Mouse (Mus musculus) MEL (cell line): ENCODE measurements around the gene Cluh. TPM values are rescaled to one million over a fixed set of nuclear protein-coding genes. Genes with fewer than 3 reads are reported as not detected.
A peak's percentile ranks its signal among the peaks of the same experiment; 100 is the strongest.

ENCODE experiments used
- DNase-seq: peaks from one replicate; pipeline ENCODE4 v3.0.0; 2011; ENCODE audit warnings: low read depth, low spot score
- H3K27ac ChIP-seq: 2 replicates; pipeline ENCODE4 v1.5.1; 2012; ENCODE audit warnings: low read depth, mild to moderate bottlenecking, control low read depth, low read length, moderate library complexity; ENCODE audit not compliant: control insufficient read depth
- H3K27me3 ChIP-seq, 2 experiments: fragments of 150-350 bp in 1 of 2; sonication (generic) in 1 of 2; 2 replicates each; pipeline ENCODE4 v1.6.1; 2012; ENCODE audit warnings: low read length in 2 of 2, mild to moderate bottlenecking in 2 of 2, improper control_type of control experiment in 1 of 2, moderate library complexity in 1 of 2; ENCODE audit not compliant: insufficient read depth in 2 of 2, control insufficient read depth in 1 of 2
- H3K36me3 ChIP-seq, 2 experiments: 2 replicates each; pipeline ENCODE4 v1.6.1; 2012 to 2014; ENCODE audit warnings: low read length in 2 of 2, improper control_type of control experiment in 1 of 2, inconsistent platforms in 1 of 2, mild to moderate bottlenecking in 1 of 2; ENCODE audit not compliant: insufficient read depth in 2 of 2, control insufficient read depth in 1 of 2
- H3K4me1 ChIP-seq, 2 experiments: fragments of 150-350 bp in 1 of 2; sonication (generic) in 1 of 2; 2 replicates each; pipeline ENCODE4 v1.6.1; 2012; ENCODE audit warnings: low read length in 2 of 2, improper control_type of control experiment in 1 of 2, mild to moderate bottlenecking in 1 of 2; ENCODE audit not compliant: insufficient read depth in 2 of 2, control insufficient read depth in 1 of 2
- H3K4me3 ChIP-seq, 2 experiments: fragments of 150-350 bp in 1 of 2; sonication (generic) in 1 of 2; 2 replicates each; pipeline ENCODE4 v1.5.1; 2012; ENCODE audit warnings: low read depth in 2 of 2, low read length in 2 of 2, mild to moderate bottlenecking in 2 of 2, moderate library complexity in 2 of 2, control low read depth in 1 of 2, improper control_type of control experiment in 1 of 2; ENCODE audit not compliant: control insufficient read depth in 1 of 2, insufficient read depth in 1 of 2
- H3K79me2 ChIP-seq: 2 replicates; pipeline ENCODE4 v1.6.1; 2012; ENCODE audit warnings: mild to moderate bottlenecking, low read length, moderate library complexity; ENCODE audit not compliant: control insufficient read depth, poor library complexity, insufficient read depth
- H3K9ac ChIP-seq: 2 replicates; pipeline ENCODE4 v1.6.1; 2012; ENCODE audit warnings: low read depth, mild to moderate bottlenecking, control low read depth, low read length, moderate library complexity; ENCODE audit not compliant: control insufficient read depth, poor library complexity, severe bottlenecking
- H3K9me3 ChIP-seq: fragments of 150-350 bp; sonication (generic); replicated peaks from 2 replicates; pipeline ENCODE4 v1.6.1; 2012; ENCODE audit warnings: mild to moderate bottlenecking, low read length, improper control_type of control experiment, moderate library complexity; ENCODE audit not compliant: insufficient read depth
- CHD1 ChIP-seq: IDR thresholded peaks from 2 replicates; pipeline ENCODE4 v1.6.1; 2012; ENCODE audit warnings: low read depth, mild to moderate bottlenecking, inconsistent platforms, low read length, improper control_type of control experiment
- CHD2 ChIP-seq: IDR thresholded peaks from 2 replicates; pipeline ENCODE4 v1.6.1; 2011; ENCODE audit warnings: low read length, improper control_type of control experiment
- HCFC1 ChIP-seq: IDR thresholded peaks from 2 replicates; pipeline ENCODE4 v1.6.1; 2012; ENCODE audit warnings: low read depth, mild to moderate bottlenecking, inconsistent platforms, low read length, improper control_type of control experiment, moderate library complexity
- MAFK ChIP-seq: IDR thresholded peaks from 2 replicates; pipeline ENCODE4 v1.6.1; 2011; ENCODE audit warnings: low read depth, mild to moderate bottlenecking, low read length, improper control_type of control experiment, borderline replicate concordance
- NELFE ChIP-seq: IDR thresholded peaks from 2 replicates; pipeline ENCODE4 v1.6.1; 2011; ENCODE audit warnings: low read depth, low read length, improper control_type of control experiment
- POLR2A ChIP-seq, 2 experiments: IDR thresholded peaks; 2 replicates each; pipeline ENCODE4 v1.6.1; 2011 to 2012; ENCODE audit warnings: low read length in 2 of 2, mild to moderate bottlenecking in 2 of 2, control low read depth in 1 of 2, improper control_type of control experiment in 1 of 2, low read depth in 1 of 2, moderate library complexity in 1 of 2; ENCODE audit not compliant: control insufficient read depth in 1 of 2, insufficient read depth in 1 of 2, poor library complexity in 1 of 2
- POLR2AphosphoS2 ChIP-seq: IDR thresholded peaks from 2 replicates; pipeline ENCODE4 v1.6.1; 2011; ENCODE audit warnings: low read length, improper control_type of control experiment
- POLR2AphosphoS5 ChIP-seq: IDR thresholded peaks from 2 replicates; pipeline ENCODE4 v1.6.1; 2012; ENCODE audit warnings: low read depth, borderline replicate concordance, mild to moderate bottlenecking, inconsistent platforms, low read length, moderate library complexity, mixed read lengths
- RCOR1 ChIP-seq: IDR thresholded peaks from 2 replicates; pipeline ENCODE4 v1.6.1; 2012; ENCODE audit warnings: low read depth, mild to moderate bottlenecking, inconsistent platforms, low read length, improper control_type of control experiment
- TCF12 ChIP-seq: IDR thresholded peaks from 2 replicates; pipeline ENCODE4 v1.6.1; 2014; ENCODE audit warnings: low read depth, mild to moderate bottlenecking, inconsistent platforms, low read length, improper control_type of control experiment, moderate library complexity
- USF1 ChIP-seq: IDR thresholded peaks from 2 replicates; pipeline ENCODE4 v1.6.1; 2014; ENCODE audit warnings: low read depth, mild to moderate bottlenecking, inconsistent platforms, low read length, improper control_type of control experiment, moderate library complexity
- USF2 ChIP-seq, 2 experiments: IDR thresholded peaks; 2 replicates each; pipeline ENCODE4 v1.6.1; 2011 to 2012; ENCODE audit warnings: improper control_type of control experiment in 2 of 2, low read length in 2 of 2, borderline replicate concordance in 1 of 2, inconsistent platforms in 1 of 2, low read depth in 1 of 2, mild to moderate bottlenecking in 1 of 2; ENCODE audit not compliant: insufficient read depth in 1 of 2
- ZC3H11A ChIP-seq: IDR thresholded peaks from 2 replicates; pipeline ENCODE4 v1.6.1; 2012; ENCODE audit warnings: low read depth, mild to moderate bottlenecking, inconsistent platforms, low read length, improper control_type of control experiment
- ZKSCAN1 ChIP-seq: IDR thresholded peaks from 2 replicates; pipeline ENCODE4 v1.6.1; 2012; ENCODE audit warnings: low read depth, mild to moderate bottlenecking, inconsistent platforms, low read length, improper control_type of control experiment, moderate library complexity
- ZMIZ1 ChIP-seq: IDR thresholded peaks from 2 replicates; pipeline ENCODE4 v1.6.1; 2012; ENCODE audit warnings: low read depth, mild to moderate bottlenecking, inconsistent platforms, low read length, improper control_type of control experiment, moderate library complexity
- polyA plus RNA-seq, 2 experiments: library from polyadenylated mRNA; stranded (reverse) in 1 of 2; unstranded in 1 of 2; fragments of >175 nt in 1 of 2; fragments of >200 nt in 1 of 2; gene quantifications; 2 replicates each; pipeline versions ENCODE4 v1.2.1 to v1.2.4; 2012; ENCODE audit warnings: low replicate concordance in 2 of 2, low read depth in 1 of 2; ENCODE audit not compliant: insufficient read length in 2 of 2, insufficient read depth in 1 of 2, missing spikeins in 1 of 2
- total RNA-seq: library from RNA; depleted of rRNA; stranded (reverse); fragments of 300-350 nt; gene quantifications from 2 replicates; pipeline ENCODE4 v1.2.3, GENCODE M21; 2012

Gene Cluh
- total and polyA plus RNA-seq, 3 experiments, result 53.8 to 135 (median 115) TPM

GRCm38 (mm10) chr11:74670151-74670550, 20.9 kb downstream of the Cluh start:
- Histone ChIP-seq H3K9ac (no peak overlapping the region), H3K27me3 (no peaks in the 10 kb centered on the region), H3K9me3 (no peaks in the 10 kb centered on the region)
- TF ChIP-seq NELFE (no peak), RCOR1 (no peak), USF2 (IDR thresholded peaks at IDR 0.05; ENCODE audit: borderline replicate concordance in 1 of 2, insufficient read depth in 1 of 2, low read depth in 1 of 2, low read length in 2 of 2) (no peak), ZMIZ1 (0 out of 2 replicates have a peak, but pooled peaks have one; percentile 2), CHD1 (no peak)
- TF ChIP-seq, all 39 proteins: peak for 1
- DNase-seq, result no peak
- no peak overlapping the region for H3K4me3 ChIP-seq
- peaks cover 0 to 3% of the 10 kb centered on the region in 2 experiments; a peak in 1 of 4 replicates for H3K4me1 ChIP-seq
- H3K27ac ChIP-seq, result no peak overlapping the region
- no peaks in the 10 kb centered on the region for H3K79me2 ChIP-seq
- peaks cover 0 to 17% of the 10 kb centered on the region in 2 experiments; a peak in 3 of 4 replicates for H3K36me3 ChIP-seq

GRCm38 (mm10) chr11:74671013-74671412, 21.7 kb downstream of the Cluh start:
- H3K9me3 ChIP-seq, result no peaks in the 10 kb centered on the region
- no peak for DNase-seq
- no peak overlapping the region for H3K9ac ChIP-seq
- no peak for TF ChIP-seq CHD1
- no peak for TF ChIP-seq MAFK
- 0 out of 2 replicates have a peak, but pooled peaks have one; percentile 27 for TF ChIP-seq ZKSCAN1
- peak; percentile 63; the same call in 1 of the 2 replicates for TF ChIP-seq POLR2AphosphoS2
- peak in 1 of 2 experiments; percentile 48; a peak in 1 of 4 replicates for TF ChIP-seq POLR2A (IDR thresholded peaks at IDR 0.05; ENCODE audit: control insufficient read depth in 1 of 2, insufficient read depth in 1 of 2, low read depth in 1 of 2, low read length in 2 of 2, poor library complexity in 1 of 2)
- TF ChIP-seq ZC3H11A, result no peak
- H3K4me1 ChIP-seq, result peaks cover 0 to 3% of the 10 kb centered on the region in 2 experiments; a peak in 1 of 4 replicates
- H3K36me3 ChIP-seq, result peaks cover 0 to 22% of the 10 kb centered on the region in 2 experiments; a peak in 3 of 4 replicates
- H3K27me3 ChIP-seq, result no peaks in the 10 kb centered on the region
- no peak overlapping the region for H3K27ac ChIP-seq
- no peak overlapping the region for H3K4me3 ChIP-seq
- H3K79me2 ChIP-seq, result no peaks in the 10 kb centered on the region

GRCm38 (mm10) chr11:74671839-74672238, 22.5 kb downstream of the Cluh start:
- H3K9ac ChIP-seq, result no peak overlapping the region
- no peaks in the 10 kb centered on the region for H3K27me3 ChIP-seq
- TF ChIP-seq POLR2AphosphoS5 (no peak), USF1 (no peak), CHD2 (no peak), HCFC1 (no peak), TCF12 (no peak), POLR2AphosphoS2 (peak; percentile 19; the same call in 1 of the 2 replicates)
- H3K36me3 ChIP-seq, result peaks cover 0 to 17% of the 10 kb centered on the region in 2 experiments; a peak in 3 of 4 replicates
- H3K27ac ChIP-seq, result no peak overlapping the region
- H3K9me3 ChIP-seq, result no peaks in the 10 kb centered on the region
- H3K79me2 ChIP-seq, result no peaks in the 10 kb centered on the region
- H3K4me3 ChIP-seq, result no peak overlapping the region
- DNase-seq, result peak; percentile 34
- peaks cover 0 to 3% of the 10 kb centered on the region in 2 experiments; a peak in 1 of 4 replicates for H3K4me1 ChIP-seq
